Mouse (Mus musculus): ENCODE results near the gene Tab1. TPM values are rescaled to one million over a fixed set of nuclear protein-coding genes. Genes with fewer than 3 reads are reported as not detected.
"Not testable (repeated sequence)": the region's sequence is repeated elsewhere in the genome, so short reads cannot be mapped to it uniquely, and the experiment has no call there.

Gene Tab1
- total RNA-seq, 2 experiments from 2014 or later = 23.1 to 30.4 TPM

DNA sequence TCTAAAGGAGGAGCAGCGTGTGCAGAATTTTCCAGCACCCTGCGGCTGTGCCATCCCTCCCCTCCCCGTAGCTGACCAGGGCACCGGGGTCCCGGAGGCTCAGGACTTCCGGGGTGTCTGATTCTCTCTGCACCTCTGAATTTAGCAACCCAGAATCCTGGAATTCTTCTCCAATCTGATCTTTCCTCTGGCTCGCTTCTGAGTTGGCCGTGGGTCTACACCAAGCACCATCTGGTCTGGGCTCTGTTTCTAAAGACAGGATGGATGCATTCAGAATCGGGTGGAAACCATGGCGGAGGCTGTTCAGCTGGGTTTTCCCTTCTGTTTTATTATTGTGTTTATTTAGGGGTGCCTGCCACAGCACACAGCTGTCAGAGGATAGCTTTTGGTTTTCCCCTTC lies 32.1 kb upstream of the Tab1 start:
- peak; percentile 55 to 64 for DNase-seq (ENCODE audit: low spot score in 2 of 2)
- intact Hi-C loops (cut with DNase I) = no loop called here

DNA sequence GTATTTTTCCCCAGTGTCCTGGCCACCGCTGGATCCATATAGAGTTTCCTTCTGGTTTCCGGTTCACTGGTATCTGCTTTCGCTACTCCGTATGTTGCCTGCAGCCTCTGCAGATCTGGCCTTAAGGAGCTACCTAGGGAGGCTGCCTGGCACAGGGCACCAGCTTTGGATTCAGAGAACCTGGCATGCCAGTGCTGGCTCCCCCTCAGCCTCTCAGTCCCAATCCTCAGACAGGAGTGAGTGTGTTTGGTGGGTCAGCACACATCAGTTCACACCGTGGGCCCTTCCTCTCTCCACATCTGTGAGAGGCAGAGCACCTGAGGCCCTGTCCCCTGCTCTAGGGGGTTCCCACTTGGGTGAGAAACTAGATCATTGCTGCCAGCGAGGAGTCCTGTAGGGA lies 31.4 kb upstream of the Tab1 start:
- intact Hi-C loops (cut with DNase I) = no loop called here
- no peak for DNase-seq (ENCODE audit: low spot score in 2 of 2)

DNA sequence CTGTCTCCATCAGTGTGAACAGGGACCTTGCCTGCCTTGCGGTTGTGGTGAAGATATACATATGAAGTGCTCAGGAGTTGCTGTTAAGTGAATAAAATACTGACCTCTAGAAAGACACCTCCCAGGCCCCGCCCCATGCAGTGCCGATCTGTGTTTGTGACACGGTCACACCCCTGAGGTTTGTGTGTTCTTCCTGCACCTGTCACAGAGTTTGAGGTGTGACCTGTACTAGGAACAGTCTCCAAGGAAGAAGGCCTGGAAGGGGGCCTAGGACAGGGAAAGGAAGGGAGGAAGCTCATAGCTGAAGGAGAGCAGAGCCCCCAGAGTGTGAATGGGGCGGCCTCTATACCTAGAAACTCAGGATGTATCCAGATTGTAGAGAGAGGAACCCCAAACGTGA lies 30.4 kb upstream of the Tab1 start:
- no peak for DNase-seq (ENCODE audit: low spot score in 2 of 2)
- intact Hi-C loops (cut with DNase I) = no loop called here

DNA sequence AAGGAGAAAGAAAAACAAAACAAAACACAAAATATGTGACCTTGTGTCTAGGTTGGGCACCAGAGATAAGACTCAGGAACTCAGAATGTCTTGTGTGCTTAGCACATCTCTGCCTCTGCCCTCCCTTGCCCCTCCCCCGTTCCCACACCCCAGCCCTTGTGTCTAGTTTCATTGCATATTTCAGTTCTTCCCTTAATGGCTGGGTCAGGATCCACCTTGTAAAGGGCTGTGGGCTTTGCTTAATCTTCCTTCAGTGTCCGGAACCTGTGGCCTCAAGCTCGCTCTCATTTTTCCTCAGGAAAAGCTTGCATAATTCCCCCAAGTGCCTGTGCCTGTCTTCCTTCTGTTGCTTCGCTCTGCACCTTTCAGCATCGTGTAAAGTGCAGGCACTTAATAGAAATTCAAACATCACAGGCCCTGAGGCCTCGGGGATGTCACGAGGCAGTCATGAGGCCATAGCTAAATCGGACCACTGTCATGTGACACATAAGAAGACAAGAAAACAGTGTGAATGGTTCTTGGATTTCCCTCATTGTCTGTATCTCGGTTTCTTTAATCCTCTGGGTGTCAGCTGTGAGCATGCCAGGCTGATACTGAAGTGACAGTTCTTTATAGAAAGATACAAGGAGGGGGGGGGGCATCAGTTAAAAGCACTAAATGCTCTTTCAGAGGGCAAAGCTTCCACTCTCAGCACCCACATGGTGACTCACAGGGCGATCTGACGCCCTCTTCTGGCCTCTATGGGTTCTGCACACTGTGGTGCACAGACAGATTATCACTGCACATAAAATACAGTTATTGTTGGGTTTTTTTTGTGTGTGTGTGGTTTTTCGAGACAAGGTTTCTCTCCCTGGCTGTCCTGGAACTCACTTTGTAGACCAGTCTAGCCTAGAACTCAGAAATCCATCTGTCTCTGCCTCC lies 27.2 kb upstream of the Tab1 start:
- intact Hi-C loops (cut with DNase I) = no loop called here
- DNase-seq (ENCODE audit: low spot score in 2 of 2) = no peak

DNA sequence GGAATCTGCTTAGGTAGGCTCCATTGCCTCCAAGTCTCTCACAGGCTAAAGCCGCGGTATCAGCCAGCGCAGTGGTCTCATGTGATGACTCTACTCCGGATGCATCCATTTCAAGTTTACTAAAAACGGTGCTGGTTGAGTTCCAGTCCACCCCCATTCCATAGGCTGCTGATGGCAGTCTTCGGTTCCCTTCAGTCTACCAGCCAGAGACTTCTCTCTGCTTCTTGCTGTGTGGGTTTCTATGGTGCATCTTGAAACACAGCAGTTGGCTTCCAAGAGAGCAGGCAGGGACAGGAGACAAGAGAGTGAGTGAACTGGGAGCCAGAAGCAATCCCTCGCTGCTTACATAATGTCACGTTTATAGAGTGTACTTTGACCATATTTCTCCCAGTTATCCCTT lies 25.8 kb upstream of the Tab1 start:
- peak in 1 of 2 experiments; percentile 49 for DNase-seq (ENCODE audit: low spot score in 2 of 2)
- intact Hi-C loops (cut with DNase I) = no loop called here

DNA sequence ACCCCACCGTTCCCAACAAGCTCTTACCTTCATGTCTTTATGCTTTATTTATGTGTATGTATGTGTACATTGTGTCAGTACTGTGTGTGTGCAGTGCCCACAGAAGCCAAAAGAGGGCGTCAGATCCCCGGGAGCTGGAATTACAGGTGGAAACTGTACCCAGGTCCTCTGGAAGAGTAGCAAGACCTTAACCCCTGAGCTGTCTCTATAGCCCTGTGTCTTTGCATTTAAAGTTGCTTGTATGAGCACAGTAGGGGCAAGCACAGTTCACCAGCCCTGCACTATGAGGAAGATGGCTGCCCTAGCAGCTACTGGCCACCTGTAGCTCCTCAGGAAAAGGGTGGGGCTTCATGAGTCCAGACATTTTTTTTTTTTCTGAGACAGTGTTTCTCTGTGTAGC lies 25.4 kb upstream of the Tab1 start:
- DNase-seq (ENCODE audit: low spot score in 2 of 2) = no peak
- intact Hi-C loops (cut with DNase I) = no loop called here

DNA sequence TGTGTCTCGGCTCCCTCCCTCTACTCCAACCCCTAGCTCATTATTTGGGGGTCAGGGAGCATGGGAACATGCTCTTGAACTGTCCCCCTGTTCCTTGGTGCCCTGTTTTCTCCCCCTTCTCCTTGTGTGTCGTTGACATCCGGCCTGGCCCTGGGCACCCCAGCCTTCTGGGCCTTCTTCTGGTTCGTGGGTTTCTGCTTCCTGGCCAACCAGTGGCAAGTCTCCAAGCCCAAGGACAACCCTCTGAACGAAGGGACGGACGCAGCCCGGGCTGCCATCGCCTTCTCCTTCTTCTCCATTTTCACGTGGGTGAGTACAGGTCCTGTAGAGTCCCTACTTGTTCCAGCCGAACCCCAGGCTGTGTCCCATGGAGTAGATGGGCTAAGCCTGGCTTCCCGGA lies 21.5 kb upstream of the Tab1 start:
- DNase-seq (ENCODE audit: low spot score in 2 of 2) = no peak
- intact Hi-C loops (cut with DNase I) = no loop called here

DNA sequence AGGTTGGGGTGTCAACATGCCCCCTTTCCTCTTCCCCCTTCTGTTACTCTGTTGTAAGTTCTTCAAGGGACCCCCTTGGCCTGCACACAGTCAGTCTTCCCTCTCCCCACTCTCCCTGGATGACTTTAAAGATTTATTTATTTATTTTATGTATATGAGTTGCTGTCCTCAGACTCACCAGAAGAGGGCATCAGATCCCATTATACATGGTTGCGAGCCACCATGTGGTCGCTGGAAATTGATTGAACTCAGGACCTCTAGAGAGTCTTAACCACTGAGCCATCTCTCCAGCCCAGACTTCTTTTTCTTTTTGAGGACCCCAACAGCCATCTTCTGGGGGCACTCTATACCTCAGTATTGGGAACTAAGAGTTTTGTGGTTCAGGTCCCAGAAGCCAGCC lies 20.4 kb upstream of the Tab1 start:
- intact Hi-C loops (cut with DNase I) = no loop called here
- DNase-seq (ENCODE audit: low spot score in 2 of 2) = no peak

DNA sequence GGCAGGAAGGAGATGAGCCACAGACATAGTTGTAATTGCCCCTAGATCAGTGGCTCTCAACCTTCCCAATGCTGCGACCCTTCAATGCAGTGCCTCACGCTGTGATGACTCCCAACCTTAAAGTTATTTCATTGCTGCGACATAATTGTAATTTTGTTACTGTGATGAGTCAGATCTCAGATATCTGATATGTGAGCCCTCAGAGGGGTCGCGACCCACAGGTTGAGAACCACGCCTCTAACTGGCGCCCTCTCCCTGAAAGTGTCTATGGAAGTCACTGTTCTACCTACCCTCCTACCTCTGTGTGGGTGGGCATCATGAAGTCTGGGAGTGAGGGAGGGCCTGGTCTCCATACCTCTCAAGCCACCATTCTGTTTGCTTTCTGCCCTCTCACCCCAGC lies 18.5 kb upstream of the Tab1 start:
- intact Hi-C loops (cut with DNase I) = no loop called here

DNA sequence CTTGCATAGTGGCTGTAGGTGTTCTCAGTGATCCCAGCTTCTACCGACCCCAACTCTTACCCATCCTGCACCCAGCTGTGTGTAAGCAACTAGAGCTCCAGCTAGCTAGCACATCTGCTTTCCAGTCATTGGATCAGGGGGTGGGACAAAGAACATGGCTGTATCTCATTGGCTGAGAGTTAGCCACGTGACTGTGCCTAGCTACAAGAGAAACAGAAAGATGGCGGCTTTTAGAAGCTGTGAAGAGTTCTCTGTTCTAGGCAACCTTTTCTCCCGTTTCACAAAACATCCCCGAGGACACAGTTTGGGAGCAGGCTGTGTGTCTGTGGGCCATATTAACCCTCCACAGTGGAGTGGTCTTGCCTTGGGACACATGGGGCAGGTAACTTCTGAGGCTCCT lies 17.7 kb upstream of the Tab1 start:
- intact Hi-C loops (cut with DNase I) = no loop called here
- no peak for DNase-seq (ENCODE audit: low spot score in 2 of 2)

More for the DNA sequence above, 18.5 kb upstream of the Tab1 start:
- DNase-seq (ENCODE audit: low spot score in 2 of 2) = no peak

DNA sequence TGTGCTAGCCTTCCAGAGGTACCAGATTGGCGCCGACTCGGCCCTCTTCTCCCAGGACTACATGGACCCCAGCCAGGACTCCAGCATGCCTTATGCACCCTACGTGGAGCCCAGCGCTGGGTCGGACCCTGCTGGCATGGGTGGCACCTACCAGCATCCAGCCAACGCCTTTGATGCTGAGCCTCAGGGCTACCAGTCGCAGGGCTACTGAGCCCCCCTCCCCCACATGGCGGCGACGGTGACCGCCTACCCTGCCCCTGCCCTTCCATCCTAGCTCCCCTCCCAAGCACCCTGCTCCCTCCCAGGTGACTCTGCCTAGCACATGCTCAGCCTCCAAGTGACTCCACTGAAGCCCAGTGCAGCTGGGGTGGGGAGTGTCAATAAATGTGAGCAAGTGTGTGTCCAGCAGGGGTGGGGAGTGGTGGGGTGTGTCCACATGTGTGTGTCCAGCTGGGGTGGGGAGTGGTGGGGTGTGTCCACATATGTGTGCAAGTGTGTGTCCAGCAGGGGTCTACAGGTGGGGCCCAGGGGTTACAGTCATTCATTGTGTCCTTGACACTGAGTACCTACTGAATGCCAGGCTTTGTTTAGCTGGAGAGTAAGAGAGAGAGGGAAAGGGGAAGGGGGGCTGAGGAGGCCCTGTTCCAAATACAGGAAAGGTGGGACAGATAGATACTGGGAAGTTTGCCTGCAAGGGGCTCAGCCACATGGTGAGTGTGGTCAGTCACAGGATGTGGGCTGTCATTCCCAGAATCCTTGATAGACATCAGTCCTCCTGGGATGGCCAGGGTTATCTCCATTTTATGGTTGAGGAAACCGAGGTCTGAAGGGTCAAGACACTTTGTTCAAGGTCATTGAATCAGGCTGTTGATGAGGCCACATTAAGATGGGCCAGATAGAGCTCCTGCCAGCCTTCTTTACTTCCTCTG lies 16.8 kb upstream of the Tab1 start:
- intact Hi-C loops (cut with DNase I) = no loop called here

DNA sequence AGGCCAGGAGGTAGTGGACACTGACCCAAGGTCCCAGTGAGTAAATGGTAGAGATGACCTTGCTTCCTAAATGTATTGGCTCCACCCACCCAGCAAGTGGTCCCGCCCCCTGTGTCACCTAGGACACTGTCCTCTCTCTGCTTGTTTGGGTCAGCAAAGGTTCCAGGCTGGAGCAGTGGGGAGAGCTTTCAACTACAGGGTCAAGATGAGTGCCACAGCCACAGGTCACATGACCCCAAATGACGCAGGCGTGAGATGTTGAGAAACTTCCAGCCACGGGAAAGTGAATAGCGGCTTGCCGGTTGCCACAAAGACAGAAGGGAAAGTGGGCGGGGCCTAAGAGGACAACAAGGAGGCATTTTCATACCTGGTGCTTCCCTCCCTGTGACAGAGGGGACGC lies 15.8 kb upstream of the Tab1 start:
- intact Hi-C loops (cut with DNase I) = no loop called here
- DNase-seq (ENCODE audit: low spot score in 2 of 2) = no peak

More for the DNA sequence above, 16.8 kb upstream of the Tab1 start:
- DNase-seq (ENCODE audit: low spot score in 2 of 2) = no peak

DNA sequence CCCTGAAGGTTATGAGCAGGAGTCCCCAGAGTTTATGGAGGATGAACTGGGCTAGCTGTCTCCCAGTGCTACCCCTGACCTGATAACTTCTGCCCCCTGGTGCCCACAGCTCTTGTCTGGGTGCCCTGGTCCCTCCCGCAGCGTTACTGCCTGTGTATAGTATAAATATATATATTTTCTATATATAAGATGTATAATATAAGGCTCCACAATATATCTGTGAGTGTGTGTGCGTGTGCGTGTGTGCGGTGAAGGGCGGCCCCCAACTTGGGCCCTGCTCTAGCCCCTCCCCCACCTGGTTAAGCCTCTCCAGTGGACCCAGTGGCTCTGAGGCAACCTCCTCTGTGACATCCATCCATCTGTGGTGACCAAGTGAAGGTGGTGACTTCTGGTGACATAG lies 13.9 kb upstream of the Tab1 start:
- DNase-seq (ENCODE audit: low spot score in 2 of 2) = no peak
- intact Hi-C loops (cut with DNase I) = no loop called here

DNA sequence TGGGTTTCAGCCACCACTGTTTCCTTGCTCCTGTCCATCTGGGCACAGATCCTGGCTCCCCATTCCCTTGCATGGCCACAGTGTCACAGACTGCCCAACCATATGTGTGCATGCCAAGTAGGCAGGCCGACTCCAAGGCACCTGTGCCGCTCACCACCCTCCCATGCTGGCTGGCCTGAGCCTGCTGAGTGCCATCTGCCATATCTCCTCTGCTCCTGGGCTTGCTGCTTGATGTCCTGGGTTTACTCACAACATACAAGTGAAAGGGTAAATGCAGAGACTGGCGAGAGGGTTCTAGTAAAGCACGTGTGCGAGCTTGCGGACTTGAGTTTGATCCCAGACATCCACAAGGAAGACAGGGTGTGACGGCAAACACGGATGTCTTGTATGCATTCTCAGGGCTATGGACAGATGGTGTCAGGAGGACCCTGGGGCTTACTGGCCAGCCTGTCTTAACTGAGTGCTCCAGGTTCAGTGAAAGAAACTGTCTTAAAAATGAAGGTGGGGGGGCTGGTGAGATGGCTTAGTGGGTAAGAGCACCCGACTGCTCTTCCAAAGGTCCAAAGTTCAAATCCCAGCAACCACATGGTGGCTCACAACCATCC lies 11.1 kb upstream of the Tab1 start:
- DNase-seq (ENCODE audit: low spot score in 2 of 2) = no peak
- intact Hi-C loops (cut with DNase I) = no loop called here

DNA sequence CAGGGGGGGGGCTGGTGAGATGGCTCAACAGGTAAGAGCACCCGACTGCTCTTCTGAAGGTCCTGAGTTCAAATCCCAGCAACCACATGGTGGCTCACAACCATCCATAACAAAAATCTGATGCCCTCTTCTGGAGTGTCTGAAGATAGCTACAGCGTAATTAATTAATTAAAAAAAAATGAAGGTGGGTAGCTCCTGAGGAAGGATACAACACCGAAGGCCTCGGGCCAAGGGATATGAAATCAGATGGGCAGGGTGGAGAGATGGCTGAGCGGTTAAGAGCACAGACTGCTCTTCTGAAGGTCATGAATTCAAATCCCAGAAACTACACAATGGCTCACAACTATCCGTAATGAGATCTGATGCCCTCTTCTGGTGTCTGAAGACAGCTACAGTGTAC lies 10.5 kb upstream of the Tab1 start:
- intact Hi-C loops (cut with DNase I); DNase-seq (ENCODE audit: low spot score in 2 of 2): not testable (repeated sequence)

DNA sequence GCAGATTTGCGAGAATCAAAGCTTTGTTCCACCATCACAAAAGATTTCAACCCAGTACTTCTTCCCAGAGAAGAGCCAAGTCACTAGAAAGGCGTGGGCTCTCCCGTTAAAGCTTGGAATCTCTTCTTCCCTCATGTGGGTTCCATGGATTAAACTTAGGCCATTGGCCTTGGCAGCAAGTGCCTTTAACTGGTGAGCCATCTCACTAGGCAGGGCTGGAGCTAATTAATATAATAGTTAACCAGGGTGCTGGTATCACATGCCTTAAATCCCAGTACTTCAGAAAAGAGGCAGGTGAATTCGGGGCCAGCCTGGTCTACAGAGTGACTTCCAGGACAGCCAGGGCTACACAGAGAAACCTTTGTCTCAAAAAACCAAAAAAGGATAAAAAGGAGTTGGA lies 8.3 kb upstream of the Tab1 start:
- no peak for DNase-seq (ENCODE audit: low spot score in 2 of 2)
- intact Hi-C loops (cut with DNase I) = no loop called here

DNA sequence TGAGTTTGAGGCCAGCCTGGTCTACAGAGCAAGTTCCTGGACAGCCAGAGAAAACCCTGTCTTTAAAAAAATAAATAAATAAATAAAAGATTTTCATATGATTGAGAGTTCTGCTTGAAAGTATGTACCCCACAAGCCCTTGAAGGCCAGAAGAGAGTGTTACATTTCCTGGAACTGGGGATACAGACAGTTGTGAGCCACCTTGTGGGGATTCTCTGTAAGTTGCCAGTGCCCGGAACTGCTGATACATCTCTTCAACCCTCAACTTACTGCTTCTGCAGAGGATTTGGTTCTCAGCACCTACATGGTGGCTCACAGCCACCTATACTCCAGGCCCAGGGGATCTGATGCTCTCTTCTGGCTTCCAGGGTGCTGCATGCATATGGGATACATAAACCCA lies 5.7 kb upstream of the Tab1 start:
- intact Hi-C loops (cut with DNase I) = no loop called here
- no peak for DNase-seq (ENCODE audit: low spot score in 2 of 2)

DNA sequence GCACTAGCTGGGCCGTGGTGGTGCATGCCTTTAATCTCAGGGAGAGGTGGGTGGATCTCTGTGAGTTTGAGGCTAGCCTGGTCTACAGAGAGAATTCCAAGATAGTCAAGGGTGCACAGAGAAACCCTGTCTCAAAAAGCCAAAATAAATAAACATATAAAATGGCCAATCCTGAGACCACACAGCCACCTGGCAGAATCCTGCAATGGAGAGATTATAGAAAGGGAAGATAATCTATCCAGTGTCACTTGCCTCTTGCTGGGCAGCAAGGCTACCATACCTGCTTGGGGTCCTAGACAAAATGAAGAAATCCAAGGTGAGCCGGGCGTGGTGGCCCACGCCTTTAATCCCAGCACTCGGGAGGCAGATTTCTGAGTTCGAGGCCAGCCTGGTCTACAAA lies 2.9 kb upstream of the Tab1 start:
- no peak for DNase-seq (ENCODE audit: low spot score in 2 of 2)
- intact Hi-C loops (cut with DNase I) = loop anchor here (5.0 to 10.0 kb wide), 2 partner anchors 97 to 575 kb away; no protein-coding TSS in a partner anchor

DNA sequence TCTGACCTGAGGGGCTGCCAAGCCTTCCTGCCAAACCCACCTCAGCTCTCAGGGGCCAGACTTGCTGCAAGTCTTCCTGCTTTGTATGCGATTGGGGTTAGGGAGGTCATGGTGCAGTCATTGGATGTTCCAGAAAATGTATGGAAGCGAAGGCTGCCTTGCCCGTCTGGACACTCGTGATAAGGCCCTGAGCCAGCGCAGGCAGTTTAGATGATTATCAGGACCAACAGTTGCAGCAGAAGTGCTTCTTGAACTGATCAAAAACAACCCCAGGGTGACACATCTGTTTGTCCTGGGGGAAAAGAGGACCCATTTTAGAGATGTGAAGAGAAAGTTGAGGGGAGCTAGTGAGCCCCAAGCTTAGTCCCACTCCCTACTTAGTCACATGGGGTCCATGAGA lies 2.2 kb upstream of the Tab1 start:
- no peak for DNase-seq (ENCODE audit: low spot score in 2 of 2)
- intact Hi-C loops (cut with DNase I) = loop anchor here (5.0 to 10.0 kb wide), 2 partner anchors 97 to 574 kb away; no protein-coding TSS in a partner anchor

DNA sequence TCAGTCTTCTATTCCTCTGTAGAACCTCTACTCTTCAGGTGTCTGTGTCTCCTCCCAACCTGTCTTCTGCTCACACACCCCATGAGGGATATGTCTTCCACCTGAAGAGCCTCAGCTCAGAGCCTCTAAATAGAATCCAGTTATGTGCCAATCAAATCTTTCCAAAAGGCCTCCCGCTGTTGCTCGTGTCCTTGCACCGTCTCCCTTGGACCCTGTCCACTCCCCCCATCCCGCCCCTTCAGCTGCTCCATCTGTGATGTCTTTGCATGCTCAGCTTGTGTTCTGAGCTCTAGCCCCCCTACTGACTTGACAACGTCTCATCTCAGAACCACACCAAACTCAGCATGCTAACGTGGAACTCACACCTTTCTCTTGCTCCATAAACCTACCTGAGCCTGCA lies 1.5 kb upstream of the Tab1 start:
- intact Hi-C loops (cut with DNase I) = loop anchor here (5.0 to 10.0 kb wide), 2 partner anchors 96 to 573 kb away; no protein-coding TSS in a partner anchor
- no peak for DNase-seq (ENCODE audit: low spot score in 2 of 2)

All from left cerebral cortex, postnatal 36 days (tissue).